Mouse (Mus musculus) c-Kit-positive CD71-negative TER-119-negative erythroid progenitor cells, embryonic 14.5 days (primary cell): Measurements from ENCODE around the gene Adamts9.

Experiments
- DNase-seq: peaks from one replicate; pipeline ENCODE4 v3.0.0-alpha.2; 2013; ENCODE audit warnings: low read depth

The Adamts9 gene

DNA sequence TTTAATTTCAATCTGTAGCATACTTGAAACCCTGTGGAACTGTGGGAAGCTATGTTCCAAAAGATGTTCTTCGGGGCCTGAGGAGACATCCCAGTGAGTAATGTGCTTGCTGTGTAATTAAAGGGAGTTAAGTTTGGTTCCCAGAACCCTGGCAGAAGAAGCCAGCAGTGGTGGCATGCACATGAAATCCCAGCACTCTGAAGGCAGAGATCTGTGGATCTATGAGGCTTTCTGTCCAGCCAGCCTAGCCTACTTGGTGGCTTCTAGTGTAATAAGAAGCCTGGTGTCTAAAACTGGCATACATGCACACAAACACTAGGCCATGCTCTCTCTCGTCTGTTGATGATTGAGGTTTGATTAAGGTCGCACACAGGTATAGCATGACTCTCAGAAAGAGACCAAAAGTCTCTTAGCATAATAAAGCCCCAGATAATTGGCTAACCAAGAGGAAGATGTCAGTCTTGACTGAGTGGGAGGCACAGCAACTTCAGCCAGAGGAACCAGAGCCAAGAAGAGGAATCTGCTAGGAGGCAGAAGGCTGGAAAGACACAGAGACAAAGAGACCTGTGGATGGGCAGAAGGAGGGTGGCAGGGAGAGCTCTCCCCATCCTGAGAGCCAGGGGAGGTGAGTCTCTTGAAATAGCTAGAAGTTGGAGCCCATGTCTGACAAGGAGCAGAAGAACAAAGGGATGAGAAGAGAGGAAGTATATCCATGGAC lies 138.9 kb downstream of the Adamts9 start:
- DNase-seq, result no peak

- DNase-seq, result no peak
Measured at GRCm38 (mm10) chr6:92803213-92803612, 140.1 kb downstream of the Adamts9 start.

DNA sequence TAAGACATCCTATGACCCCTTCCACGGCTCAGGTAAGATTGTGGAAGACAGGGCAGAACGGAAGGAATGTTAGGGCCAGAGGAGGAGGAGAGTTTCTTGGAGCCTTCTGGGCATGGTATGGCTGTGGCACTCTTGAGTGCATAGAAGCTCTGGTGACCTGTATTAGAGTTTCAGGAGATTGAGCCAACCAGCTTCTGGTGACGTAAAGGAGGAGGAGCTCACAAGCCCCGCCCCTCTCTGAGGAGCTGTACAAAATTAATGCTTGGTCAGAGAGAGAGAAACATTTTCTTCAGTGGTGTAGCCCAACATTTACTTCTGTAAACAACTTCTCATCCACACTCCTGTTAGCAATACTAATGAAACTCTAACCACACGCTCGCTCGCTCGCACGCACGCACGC lies 140.9 kb downstream of the Adamts9 start:
- DNase-seq, result no peak

- no peak for DNase-seq
Measured at GRCm38 (mm10) chr6:92801462-92801861, 141.8 kb downstream of the Adamts9 start.

DNA sequence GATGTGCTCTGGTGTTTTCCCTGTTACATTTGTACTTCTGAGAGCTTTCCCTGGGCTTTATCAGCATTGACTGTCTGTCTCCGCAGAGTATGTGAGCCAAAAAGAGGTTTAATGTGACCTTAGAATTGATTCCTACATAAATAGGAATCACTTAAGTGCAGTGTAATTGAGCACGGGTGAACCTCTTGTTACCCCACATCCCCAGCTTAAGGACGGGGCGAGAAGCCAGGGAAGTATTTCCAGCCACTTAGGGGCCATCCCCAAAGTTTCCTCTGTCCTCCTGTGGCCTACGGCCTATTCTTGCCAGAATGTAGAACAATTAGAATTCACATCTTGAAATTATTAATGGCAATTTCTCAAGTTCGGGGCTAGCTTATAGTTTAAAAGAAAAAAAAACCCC lies 149.5 kb downstream of the Adamts9 start:
- DNase-seq, result no peak

DNA sequence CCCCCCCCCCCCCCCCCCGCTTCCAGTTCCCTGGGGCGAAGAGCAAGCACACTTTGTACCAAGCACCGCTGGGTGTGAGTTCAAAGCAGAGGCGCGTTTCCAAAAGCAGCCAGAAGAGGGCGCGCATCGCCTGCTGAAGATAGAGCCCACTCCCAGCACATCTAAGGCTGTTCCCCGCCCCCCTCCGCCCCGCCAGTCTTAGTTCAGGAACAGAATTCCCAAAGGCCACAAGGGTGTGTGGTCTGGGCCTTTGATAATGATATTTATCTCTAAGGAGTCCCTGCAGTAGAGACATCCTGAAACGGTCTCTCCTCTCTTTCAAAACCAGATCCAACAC lies 155.9 kb downstream of the Adamts9 start:
- peak; percentile 35 for DNase-seq

DNA sequence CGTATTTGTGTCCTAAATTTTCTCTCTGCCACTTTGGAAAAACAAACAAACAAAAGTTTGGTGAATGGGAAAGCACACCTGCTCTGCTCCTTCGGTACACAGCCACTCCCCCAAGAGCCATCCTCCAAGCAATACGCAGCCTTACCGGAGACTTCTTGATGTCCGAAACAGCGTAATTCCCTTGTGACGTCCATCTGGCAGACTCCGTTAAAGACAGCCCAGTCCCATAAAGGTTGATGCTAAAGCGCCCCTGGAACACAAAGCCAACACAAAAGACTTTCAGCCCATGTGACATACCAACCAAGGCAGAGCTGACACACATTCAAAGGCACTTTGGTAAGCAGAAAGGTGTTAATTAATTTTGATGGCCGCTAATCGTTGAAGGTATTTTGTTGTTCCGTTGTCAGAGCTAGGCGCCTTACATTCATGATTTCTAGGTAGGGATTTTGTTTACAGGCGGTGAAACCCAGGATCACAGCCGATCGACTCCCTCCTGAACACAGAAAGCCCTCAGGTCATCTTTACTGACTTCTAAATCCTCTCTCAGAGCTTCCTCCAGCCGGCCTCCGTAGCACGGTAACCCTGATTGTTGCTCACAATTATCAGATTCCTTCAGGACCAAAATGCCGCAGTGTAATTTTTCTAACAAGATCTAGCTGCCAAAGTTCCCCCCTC lies 156.5 kb downstream of the Adamts9 start:
- no peak for DNase-seq

DNA sequence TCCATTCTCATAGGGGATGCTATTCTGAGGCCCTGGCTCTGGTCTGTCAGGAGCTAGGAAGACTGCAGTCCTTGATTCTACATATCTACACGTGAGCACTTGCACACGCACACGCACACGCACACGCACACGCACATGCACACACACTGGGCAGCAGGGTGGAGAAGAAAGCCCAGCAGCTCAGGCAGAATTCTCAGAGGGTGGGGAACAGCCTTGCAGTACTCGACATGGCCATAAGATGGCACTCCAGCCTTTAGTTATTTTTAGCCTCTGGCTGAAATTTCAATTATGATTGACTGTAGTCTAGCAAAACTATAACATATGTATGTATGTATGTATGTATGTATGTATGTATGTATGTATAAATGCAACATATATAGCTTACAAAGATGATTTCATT lies 158.5 kb downstream of the Adamts9 start:
- peak; percentile 25 for DNase-seq

- no peak for DNase-seq
Measured at GRCm38 (mm10) chr6:92781446-92781845, 161.8 kb downstream of the Adamts9 start.

DNA sequence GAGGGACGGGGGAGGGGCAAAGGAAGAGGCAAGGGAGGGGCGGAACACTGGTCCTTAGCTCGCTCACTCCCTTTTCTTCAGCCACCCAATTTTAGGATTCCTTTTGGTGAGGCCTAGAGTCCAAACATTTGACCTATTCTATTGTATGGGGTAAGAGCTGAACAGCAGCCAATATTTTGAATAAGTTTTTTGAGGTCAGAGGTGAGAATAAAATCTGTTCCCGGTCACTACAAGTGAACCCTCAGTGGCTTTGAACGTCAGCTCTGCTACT lies 163.4 kb downstream of the Adamts9 start:
- no peak for DNase-seq

- no peak for DNase-seq
Measured at GRCm38 (mm10) chr6:92779140-92779934, 164.0 kb downstream of the Adamts9 start.

DNA sequence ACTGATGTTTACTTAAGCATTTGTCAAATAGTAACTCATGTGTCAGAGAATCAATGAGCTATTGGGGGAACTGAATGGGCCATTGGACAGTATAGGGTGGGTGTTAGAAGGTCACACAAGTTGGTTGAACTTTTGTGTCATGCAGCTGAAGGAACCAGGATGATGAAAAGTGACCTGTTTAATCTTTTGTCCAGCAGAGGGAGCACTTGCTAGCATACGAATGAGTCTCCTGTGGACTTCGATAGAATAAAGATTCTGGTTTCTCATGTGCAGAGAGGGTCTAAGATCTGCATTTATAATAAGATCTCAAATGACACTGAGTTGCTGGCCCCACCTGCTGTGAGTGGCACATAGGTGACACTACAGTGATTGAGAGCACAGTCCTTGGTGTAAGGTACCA lies 166.9 kb downstream of the Adamts9 start:
- DNase-seq, result peak; percentile 37

DNA sequence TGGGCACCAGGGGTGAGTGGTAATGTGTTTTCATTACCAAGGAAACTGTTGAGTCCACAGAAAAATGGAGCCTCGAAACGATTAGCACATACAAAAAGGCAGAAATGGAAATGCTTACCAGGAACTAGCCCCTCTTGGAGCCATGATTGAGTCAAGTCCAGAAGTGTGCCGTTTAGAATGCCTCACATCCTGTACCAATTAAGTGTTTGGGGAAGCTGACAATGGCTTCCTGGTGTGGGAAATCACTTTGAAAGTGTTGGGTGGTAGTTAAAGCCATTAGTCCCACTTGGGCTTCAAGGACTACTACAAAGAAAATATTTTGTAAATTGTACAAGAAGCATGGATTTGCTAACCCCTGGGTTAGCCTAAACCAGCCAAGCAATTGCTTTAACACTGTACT lies 180.9 kb downstream of the Adamts9 start:
- no peak for DNase-seq

- no peak for DNase-seq
Measured at GRCm38 (mm10) chr6:92759616-92760015, 183.7 kb downstream of the Adamts9 start.

GRCm38 (mm10) chr6:92755826-92756225 lies 187.5 kb downstream of the Adamts9 start:
- no peak for DNase-seq

DNA sequence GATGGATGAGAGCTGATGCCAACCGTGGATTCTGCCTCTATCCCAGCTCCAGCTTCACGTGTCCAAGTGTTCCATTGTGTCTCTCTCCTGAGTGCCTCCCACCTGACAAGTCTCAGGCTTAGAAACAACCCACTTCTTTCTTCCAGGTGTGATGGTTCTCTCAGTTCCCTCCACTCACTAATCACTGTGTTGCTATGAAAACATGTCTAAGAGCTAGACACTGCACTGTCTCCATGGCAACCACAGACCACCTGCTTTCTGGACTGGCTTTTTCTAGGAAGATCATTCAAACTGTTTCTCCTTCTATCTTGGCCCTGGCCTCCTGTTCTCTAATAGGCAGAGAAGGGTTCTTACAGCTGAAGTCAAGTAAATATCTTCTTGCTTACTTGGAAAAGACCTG lies 190.6 kb downstream of the Adamts9 start:
- no peak for DNase-seq

DNA sequence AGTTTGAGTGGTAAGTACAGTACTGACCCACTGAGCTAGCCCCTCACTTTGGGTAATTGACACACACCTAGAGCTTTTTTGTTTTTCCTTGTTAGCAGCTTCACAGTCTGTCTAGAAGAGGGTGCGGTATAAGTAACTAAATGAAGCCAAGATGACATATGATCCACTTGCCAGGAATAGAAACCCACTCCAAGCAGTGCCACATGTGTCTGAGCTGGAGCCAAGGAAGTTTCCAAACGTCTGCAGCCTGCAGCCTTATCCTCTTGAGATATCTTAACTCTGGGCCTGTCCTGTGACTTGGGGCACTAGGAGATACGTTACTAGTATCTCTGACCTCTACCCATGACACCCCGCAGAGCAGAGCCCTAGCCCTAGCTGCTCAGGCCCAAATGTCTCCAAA lies 193.9 kb downstream of the Adamts9 start:
- no peak for DNase-seq

- no peak for DNase-seq
Measured at GRCm38 (mm10) chr6:92743605-92744004, 199.7 kb downstream of the Adamts9 start.

GRCm38 (mm10) chr6:92737116-92737515 lies 206.2 kb downstream of the Adamts9 start:
- DNase-seq, result no peak

DNA sequence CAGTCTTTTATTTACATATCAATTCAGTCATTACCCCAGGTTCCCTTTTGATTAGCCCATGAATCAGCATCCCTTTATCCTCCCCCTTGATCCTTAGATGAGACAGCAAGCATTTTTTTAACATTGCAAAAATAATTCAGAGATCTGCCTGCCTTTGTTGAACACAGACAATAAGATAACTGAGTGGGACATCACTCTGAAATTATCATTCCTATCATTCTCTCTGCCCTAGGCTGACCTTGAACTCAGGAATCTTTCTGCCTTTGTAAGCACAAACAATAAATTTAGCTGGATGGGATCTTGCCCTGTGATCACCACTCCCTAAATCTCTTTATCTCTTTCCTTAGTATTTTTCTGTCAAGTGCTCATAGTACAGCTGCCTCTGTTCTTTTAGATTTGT lies 209.6 kb downstream of the Adamts9 start:
- no peak for DNase-seq

- no peak for DNase-seq
Measured at GRCm38 (mm10) chr6:92728514-92728913, 214.8 kb downstream of the Adamts9 start.

DNA sequence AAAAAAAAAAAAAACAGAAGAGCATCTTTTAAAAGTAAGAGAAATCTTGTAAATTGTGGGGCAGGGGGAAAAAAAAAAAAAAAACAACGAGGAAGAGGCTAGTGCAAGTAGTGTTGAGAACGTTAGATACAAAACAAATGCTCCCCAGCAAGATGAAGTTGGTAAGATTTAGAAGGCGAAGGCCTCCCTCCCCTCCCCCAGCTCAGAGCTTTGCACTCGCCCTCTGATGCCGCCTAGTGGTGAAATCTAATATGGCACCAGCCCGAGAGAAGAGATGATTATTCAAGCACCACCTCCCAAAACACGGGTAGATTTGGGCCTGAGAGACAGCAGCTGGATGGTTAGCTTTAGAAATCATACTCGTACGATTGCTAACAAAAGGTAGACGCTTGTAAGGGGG lies 215.2 kb downstream of the Adamts9 start:
- DNase-seq, result peak; percentile 42

DNA sequence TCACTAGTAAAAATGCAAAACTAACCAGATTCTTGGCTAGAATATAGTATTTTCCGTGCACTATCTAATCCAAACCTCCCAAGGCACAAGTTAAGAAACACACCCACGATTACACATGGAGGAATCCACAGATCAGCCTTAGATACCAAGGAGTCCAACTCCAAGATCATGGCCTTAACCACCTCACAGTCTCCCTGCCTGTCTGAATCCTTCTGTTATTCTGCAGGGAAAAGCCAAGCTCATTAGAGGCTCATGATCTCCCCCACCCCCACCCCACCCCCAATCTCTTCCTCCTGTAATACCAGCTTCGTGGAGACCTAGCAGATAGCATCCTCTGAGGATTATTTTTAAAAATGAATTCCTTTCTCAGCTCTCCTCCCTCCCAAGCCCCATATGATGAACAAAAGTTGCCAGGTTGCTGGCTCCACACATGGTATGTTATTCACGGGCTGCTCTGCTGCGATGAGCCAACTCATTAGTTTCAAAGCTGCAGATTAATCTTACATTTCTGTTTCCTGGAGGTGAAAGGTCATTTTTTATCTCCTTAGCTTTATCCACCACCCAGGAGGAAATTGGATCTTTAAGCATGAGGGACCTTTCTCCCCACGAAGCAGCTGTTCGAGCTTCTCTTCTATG lies 215.8 kb downstream of the Adamts9 start:
- no peak for DNase-seq
